Mouse (Mus musculus) cerebellum, adult 8-10 months (tissue): ENCODE data around the gene Gsc.
"Not testable (repeated sequence)": the region's sequence is repeated elsewhere in the genome, so short reads cannot be mapped to it uniquely, and the experiment has no call there.

ENCODE experiments used
- DNase-seq: peaks from one replicate; pipeline ENCODE4 v3.0.0; 2022

The Gsc gene

GRCm38 (mm10) chr12:104450257-104450656 lies 22.9 kb downstream of the Gsc start:
- DNase-seq = no peak

DNA sequence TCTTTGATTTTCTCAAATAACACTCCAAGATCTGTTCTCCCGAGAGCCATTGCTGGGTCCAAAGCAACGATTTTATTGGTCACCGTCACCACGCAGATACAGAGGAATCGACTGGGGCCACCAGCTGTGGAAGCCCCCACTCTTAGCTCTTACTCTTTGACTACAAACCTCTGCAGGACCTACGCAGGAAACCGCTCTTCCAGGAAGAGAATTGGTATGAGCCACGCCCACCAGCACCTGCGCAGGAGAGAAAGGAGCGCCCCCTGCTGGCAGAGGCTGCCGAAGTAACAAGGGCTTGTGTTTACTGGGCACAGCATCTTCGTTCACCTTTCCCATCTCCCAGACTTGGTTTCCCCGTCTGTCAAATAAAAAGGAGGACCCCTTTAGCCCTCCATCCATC lies 25.0 kb downstream of the Gsc start:
- peak; percentile 25 for DNase-seq

DNA sequence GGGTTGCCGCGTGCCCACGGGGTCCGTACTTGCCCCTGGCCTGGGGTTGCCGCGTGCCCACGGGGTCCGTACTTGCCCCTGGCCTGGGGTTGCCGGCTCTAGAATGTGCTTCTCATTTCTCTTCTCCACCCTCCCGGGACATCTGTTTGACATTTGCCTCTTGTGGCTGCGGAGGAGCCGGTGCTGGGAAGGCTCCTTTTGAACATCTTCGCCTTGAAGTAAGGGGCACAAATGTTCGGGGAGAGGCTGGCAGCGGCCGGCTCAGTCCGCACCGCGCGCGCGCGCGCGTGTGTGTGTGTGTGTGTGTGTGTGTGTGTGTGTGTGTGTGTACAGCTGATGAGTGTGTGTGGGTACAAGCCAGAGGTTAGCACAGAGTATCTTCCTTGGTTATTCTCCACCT lies 26.1 kb downstream of the Gsc start:
- DNase-seq = not testable (repeated sequence)

- no peak for DNase-seq
Observed at GRCm38 (mm10) chr12:104443716-104444115, 29.4 kb downstream of the Gsc start.

DNA sequence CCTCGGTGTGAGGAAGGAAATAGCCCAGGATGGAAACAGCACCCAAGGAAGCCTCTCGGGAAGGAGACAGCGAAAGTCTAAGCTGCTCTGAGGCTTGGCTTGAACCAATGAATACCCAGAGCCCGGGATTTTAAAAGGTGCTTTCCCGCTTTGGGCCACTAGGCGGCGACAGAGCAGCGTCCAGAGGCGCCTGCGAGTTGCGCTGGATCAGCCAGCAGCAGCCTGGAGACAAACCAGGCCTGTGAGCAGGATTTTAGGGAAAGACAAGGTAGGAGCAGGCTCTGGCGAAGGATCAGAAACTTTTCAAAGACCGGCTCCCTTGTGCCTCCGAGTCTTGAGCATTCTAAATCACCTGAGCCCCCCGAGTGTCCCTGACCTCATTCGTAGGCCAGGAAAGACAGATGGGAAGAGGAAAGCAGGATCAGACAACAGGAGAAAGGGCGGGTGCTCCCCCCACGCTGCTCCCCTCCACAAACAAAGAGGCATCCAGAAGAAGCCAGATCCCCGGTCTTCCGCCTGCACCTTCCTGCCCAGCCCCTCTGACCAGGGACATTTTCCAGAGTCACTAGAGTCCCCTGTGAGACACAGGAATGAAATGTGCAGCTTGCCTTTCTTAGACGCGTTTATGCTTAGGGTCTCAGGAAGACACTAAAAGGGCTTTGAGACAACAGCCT lies 32.9 kb downstream of the Gsc start:
- peak; percentile 84 for DNase-seq

DNA sequence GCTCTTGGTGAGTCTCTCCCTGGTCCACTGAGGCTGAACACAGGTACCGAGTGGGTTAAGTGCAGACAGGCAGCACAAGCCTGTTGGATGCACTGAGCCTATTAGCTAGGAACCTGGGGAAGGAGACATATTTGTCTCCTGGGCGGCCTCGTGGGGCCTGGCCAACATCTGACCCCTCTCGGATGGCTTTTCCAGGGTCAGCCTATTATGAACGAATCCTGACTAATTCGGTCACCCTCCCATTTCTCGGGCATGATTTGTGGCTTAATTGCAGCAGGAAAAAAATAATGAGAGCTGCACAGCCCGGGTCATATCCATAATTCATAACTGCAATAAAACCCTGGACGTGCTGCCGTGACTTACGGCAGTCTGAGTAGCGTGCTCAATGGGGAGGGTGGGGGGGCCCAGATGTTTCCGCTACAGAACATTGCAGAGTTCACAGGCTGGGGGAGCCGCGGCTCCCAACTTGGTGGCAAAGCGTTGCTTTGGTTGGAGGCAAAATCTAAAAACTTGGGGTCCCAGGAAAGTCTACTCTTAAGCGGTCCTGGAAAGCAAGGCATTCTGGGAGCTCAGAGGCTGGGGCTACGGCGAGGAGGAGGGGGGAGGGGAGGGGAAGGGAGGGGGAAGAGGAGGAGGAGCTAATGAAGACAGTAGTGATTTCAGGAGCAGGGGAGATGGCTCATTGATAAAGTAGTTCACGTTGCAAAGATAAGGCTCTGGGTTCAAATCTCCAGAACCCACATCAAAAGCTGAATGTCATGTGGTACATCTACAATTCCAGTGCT lies 39.0 kb downstream of the Gsc start:
- DNase-seq = no peak

DNA sequence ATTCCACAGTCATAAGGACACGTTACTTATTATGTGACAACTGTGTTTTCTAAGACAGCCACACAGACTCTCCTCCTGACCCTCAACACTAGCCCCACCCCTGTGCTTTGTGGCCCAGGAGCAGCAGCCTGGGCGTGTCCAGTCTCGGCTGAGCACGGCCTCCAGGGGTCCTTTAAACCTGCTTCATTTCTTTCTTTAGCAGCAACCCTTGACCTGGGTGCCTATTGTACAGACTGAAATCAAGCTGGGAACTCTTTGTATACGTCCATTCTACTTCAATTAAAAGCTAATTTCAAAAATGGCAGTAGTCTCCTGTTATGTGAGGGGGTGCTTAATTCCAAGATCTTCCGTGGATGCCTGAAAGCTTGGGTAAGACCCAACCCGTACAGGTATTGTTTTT lies 39.9 kb downstream of the Gsc start:
- no peak for DNase-seq

DNA sequence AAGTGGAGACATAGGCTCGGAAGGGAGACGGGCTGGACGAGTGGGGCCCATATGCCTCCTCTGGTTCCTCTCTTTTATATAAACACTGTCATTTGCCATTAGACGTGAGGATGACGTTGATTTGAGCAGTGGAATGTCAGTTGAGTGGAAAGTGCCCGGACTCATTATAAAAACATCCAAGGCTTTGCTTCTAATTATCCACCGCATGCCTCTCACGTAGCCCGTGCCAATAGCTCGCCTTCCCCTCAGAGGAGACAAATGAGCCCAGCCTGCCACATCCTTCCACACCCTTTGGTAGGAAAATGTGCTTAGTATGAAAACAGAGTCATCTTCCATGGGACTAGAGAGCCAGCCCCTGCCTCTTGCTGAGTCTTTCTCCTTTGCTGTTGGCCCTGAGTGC lies 41.8 kb downstream of the Gsc start:
- no peak for DNase-seq

- peak; percentile 11 for DNase-seq
Observed at GRCm38 (mm10) chr12:104426915-104427314, 46.2 kb downstream of the Gsc start.

GRCm38 (mm10) chr12:104425591-104425990 lies 47.5 kb downstream of the Gsc start:
- DNase-seq = no peak

- no peak for DNase-seq
Observed at GRCm38 (mm10) chr12:104422615-104423392, 50.3 kb downstream of the Gsc start.
